Mouse (Mus musculus) heart, adult 2 months (tissue): ENCODE measurements around the gene Plekha8.

Source experiments
- CTCF ChIP-seq: fragments of 200-600 bp; IDR thresholded peaks from 2 replicates; pipeline ENCODE4 v1.8.1; 2022; ENCODE audit warnings: antibody characterized with exemption, mild to moderate bottlenecking, moderate library complexity
- EP300 ChIP-seq: fragments of 200-500 bp; IDR thresholded peaks from 2 replicates; pipeline ENCODE4 v1.6.1; 2011; ENCODE audit warnings: low read depth, low read length, control low read depth; ENCODE audit not compliant: insufficient read depth
- POLR2A ChIP-seq: fragments of 200-500 bp; IDR thresholded peaks from 2 replicates; pipeline ENCODE4 v1.6.1; 2011; ENCODE audit warnings: mild to moderate bottlenecking, low read depth, low read length, control low read depth; ENCODE audit not compliant: insufficient read depth

DNA sequence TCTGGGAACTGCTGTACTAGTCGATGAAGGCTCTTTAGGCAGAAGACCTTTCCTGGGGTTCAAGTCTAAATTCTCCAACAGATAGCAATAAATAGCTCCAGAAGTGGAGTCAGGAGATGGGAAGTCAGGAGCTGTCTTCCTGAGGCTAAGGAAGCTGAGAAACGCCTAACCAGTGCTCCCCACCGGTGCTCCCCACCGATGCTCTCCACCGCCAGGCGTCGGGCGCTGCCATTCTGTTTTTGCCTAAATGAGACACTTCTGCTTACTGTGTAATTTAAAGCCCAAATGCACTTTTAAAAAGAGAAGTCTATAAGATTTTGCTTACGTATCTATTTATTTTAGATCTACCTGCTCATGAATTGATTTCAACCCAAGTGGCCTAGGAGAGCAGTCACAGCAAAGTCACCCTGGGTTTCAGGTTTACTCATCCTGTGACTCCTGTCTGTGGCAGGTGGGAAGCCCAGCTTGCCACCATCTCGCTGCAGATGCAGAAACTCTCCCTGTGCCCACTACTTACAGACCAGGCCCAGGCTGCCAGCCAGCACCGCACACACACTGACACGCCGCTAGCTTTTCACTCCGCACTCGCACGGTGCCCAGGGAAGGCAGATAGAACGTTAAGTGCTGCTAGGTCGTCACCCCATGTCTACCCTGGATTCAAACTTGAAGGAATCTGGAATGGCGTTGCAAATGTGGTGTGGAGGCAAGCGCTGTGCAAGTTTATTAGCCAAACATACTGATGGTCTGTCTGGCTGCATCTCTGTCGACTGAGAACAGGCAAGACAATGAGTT, 92.2 kb downstream of the Plekha8 start:
- no peak for TF ChIP-seq CTCF
- TF ChIP-seq POLR2A, result no peak
- TF ChIP-seq EP300, result no peak
